Mouse (Mus musculus) liver, embryonic 14.5 days (tissue): ENCODE data around the gene Calca. TPM values are rescaled to one million over a fixed set of nuclear protein-coding genes. Genes with fewer than 3 reads are reported as not detected.

Experiments
- ATAC-seq: fragments of 200-750 bp; cut with Nextera tagmentation; 2 replicates; pipeline ENCODE4 v1.8.0; 2017; ENCODE audit warnings: moderate number of reproducible peaks, mild to moderate bottlenecking, moderate library complexity; ENCODE audit not compliant: insufficient read depth
- DNase-seq, 3 experiments: peaks; one replicate each; pipeline ENCODE4 v3.0.0-alpha.2; 2012 to 2013; ENCODE audit warnings: low read depth in 3 of 3, low spot score in 3 of 3
- H3K27ac ChIP-seq: fragments of 300-500 bp; sonication (generic); 2 replicates; pipeline ENCODE4 v1.5.1; 2014; ENCODE audit warnings: moderate library complexity, mild to moderate bottlenecking, control low read depth, inconsistent platforms
- H3K27me3 ChIP-seq: fragments of 300-500 bp; sonication (generic); 2 replicates; pipeline ENCODE4 v1.6.1; 2014; ENCODE audit warnings: mild to moderate bottlenecking, low read length, moderate library complexity; ENCODE audit not compliant: control insufficient read depth, insufficient read depth
- H3K36me3 ChIP-seq: fragments of 300-500 bp; sonication (generic); replicated peaks from 2 replicates; pipeline ENCODE4 v1.6.1; 2014; ENCODE audit warnings: low read depth; ENCODE audit not compliant: control insufficient read depth, insufficient read depth
- H3K4me1 ChIP-seq, 2 experiments: fragments of 200-500 bp in 1 of 2; fragments of 300-500 bp in 1 of 2; sonication (generic) in 1 of 2; replicated peaks; 2 replicates each; pipeline ENCODE4 v1.6.1; 2012 to 2014; ENCODE audit warnings: antibody characterized with exemption in 1 of 2, inconsistent platforms in 1 of 2, low read length in 1 of 2; ENCODE audit not compliant: control insufficient read depth in 2 of 2, insufficient read depth in 2 of 2
- H3K4me2 ChIP-seq: fragments of 300-500 bp; sonication (generic); 2 replicates; pipeline ENCODE4 v1.6.1; 2014; ENCODE audit warnings: low read depth, mild to moderate bottlenecking, control low read depth, moderate library complexity
- H3K4me3 ChIP-seq, 2 experiments: fragments of 200-500 bp in 1 of 2; fragments of 300-500 bp in 1 of 2; sonication (generic) in 1 of 2; 2 replicates each; pipeline ENCODE4 v1.5.1; 2012 to 2014; ENCODE audit warnings: low read depth in 2 of 2, low read length in 2 of 2, mild to moderate bottlenecking in 2 of 2, control low read depth in 1 of 2, inconsistent platforms in 1 of 2, moderate library complexity in 1 of 2; ENCODE audit not compliant: insufficient read depth in 1 of 2
- H3K9ac ChIP-seq: fragments of 300-500 bp; sonication (generic); replicated peaks from 2 replicates; pipeline ENCODE4 v1.6.1; 2014; ENCODE audit warnings: mild to moderate bottlenecking, control low read depth, moderate library complexity
- H3K9me3 ChIP-seq: fragments of 300-500 bp; sonication (generic); 2 replicates; pipeline ENCODE4 v1.6.1; 2016; ENCODE audit warnings: low read length, mixed read lengths; ENCODE audit not compliant: control insufficient read depth
- CTCF ChIP-seq: IDR thresholded peaks from 2 replicates; pipeline ENCODE4 v1.5.1; 2016; ENCODE audit warnings: antibody characterized with exemption, low read depth, control low read depth
- EP300 ChIP-seq: IDR thresholded peaks from 2 replicates; pipeline ENCODE4 v1.6.1; 2016; ENCODE audit warnings: antibody characterized with exemption, low read depth
- WGBS: fragments of 180-500 bp; shearing (Covaris S2); extraction: QIAGEN DNeasy Blood & Tissue Kit; methylation state at CpG from one replicate; pipeline ENCODE4 v1.1.7; 2014; ENCODE audit not compliant: insufficient replicate concordance; 5-methylcytosine and 5-hydroxymethylcytosine counted together
- polyA plus RNA-seq, 2 experiments: library from polyadenylated mRNA; depleted of rRNA in 1 of 2; stranded (reverse) in 1 of 2; unstranded in 1 of 2; fragments of >200 nt; fragmentation: Nextera tagmentation in 1 of 2; extraction: Ambion mirVana in 1 of 2; gene quantifications; 2 replicates each; pipeline versions ENCODE4 v1.2.1 to v1.2.3; 2012 to 2014

Gene Calca
- polyA plus RNA-seq, 2 experiments: 0.09 to 0.19 TPM

GRCm38 (mm10) chr7:114582441-114582840, 53.7 kb downstream of the Calca start:
- Histone ChIP-seq H3K9me3 (no peaks in the 10 kb centered on the region), H3K4me3 (no peak overlapping the region), H3K9ac (no peak overlapping the region), H3K4me2 (no peak overlapping the region), H3K36me3 (no peaks in the 10 kb centered on the region), H3K27me3 (no peaks in the 10 kb centered on the region), H3K27ac (no peak overlapping the region), H3K4me1 (no peaks in the 10 kb centered on the region)
- no peak for TF ChIP-seq CTCF
- no peak for TF ChIP-seq EP300
- DNase-seq (no peak), ATAC-seq (no peak)
- 38% methylated on average over 2 of the region's 2 CpGs for WGBS

Other genes starting within 250 kb of the Calca start
- 1.9 and 2.4 TPM in 2 replicates for gene Pde3b, start 221.1 kb downstream of the Calca start, polyA plus RNA-seq (2012; rRNA removed)
- gene Pde3b, start 221.1 kb downstream of the Calca start, polyA plus RNA-seq (2014; fragmentation: Nextera tagmentation; extraction: Ambion mirVana): 2.5 and 2.8 TPM in 2 replicates
- 0.20 and 0.35 TPM in 2 replicates for gene Cyp2r1, start 73.4 kb downstream of the Calca start, polyA plus RNA-seq (2012; rRNA removed)
- gene Cyp2r1, start 73.4 kb downstream of the Calca start, polyA plus RNA-seq (2014; fragmentation: Nextera tagmentation; extraction: Ambion mirVana): 0.99 and 1.3 TPM in 2 replicates
- not detected in 2 replicates for gene Calcb, start 82.3 kb upstream of the Calca start, polyA plus RNA-seq (2012; rRNA removed)
- gene Calcb, start 82.3 kb upstream of the Calca start, polyA plus RNA-seq (2014; fragmentation: Nextera tagmentation; extraction: Ambion mirVana): not detected in 2 replicates
- gene Insc, start 107.3 kb upstream of the Calca start, polyA plus RNA-seq (2012; rRNA removed): 9.9 and 10.9 TPM in 2 replicates
- 12.8 and 13.0 TPM in 2 replicates for gene Insc, start 107.3 kb upstream of the Calca start, polyA plus RNA-seq (2014; fragmentation: Nextera tagmentation; extraction: Ambion mirVana)